Mouse (Mus musculus) forebrain, embryonic 10.5 days (tissue): ENCODE data around the gene Il23a. TPM values are rescaled to one million over a fixed set of nuclear protein-coding genes. Genes with fewer than 3 reads are reported as not detected.
"Not testable (repeated sequence)": the region's sequence is repeated elsewhere in the genome, so short reads cannot be mapped to it uniquely, and the experiment has no call there.

Source experiments
- DNase-seq: peaks from one replicate; pipeline ENCODE4 v3.0.0-alpha.2; 2017; ENCODE audit warnings: low spot score; ENCODE audit errors: extremely low spot score
- H3K27ac ChIP-seq: fragments of 300-500 bp; sonication (generic); 2 replicates; pipeline ENCODE4 v1.5.1; 2016; ENCODE audit warnings: mild to moderate bottlenecking
- H3K27me3 ChIP-seq: fragments of 300-500 bp; sonication (generic); 2 replicates; pipeline ENCODE4 v1.6.1; 2016; ENCODE audit warnings: mild to moderate bottlenecking; ENCODE audit not compliant: poor library complexity, severe bottlenecking
- H3K36me3 ChIP-seq: fragments of 300-500 bp; sonication (generic); replicated peaks from 2 replicates; pipeline ENCODE4 v1.6.1; 2016; ENCODE audit warnings: mild to moderate bottlenecking, moderate library complexity
- H3K4me1 ChIP-seq: fragments of 300-500 bp; sonication (generic); 2 replicates; pipeline ENCODE4 v1.6.1; 2016
- H3K4me3 ChIP-seq: fragments of 300-500 bp; sonication (generic); 2 replicates; pipeline ENCODE4 v1.5.1; 2016; ENCODE audit warnings: mild to moderate bottlenecking, moderate library complexity
- H3K9me3 ChIP-seq: fragments of 300-500 bp; sonication (generic); 2 replicates; pipeline ENCODE4 v1.6.1; 2016; ENCODE audit warnings: mild to moderate bottlenecking, moderate library complexity
- WGBS: fragments of 180-500 bp; shearing (Covaris S2); methylation state at CpG from one replicate; pipeline ENCODE4 v1.1.7; 2016; 5-methylcytosine and 5-hydroxymethylcytosine counted together
- polyA plus RNA-seq: library from polyadenylated mRNA; unstranded; fragments of >200 nt; fragmentation: Nextera tagmentation; extraction: Ambion mirVana; gene quantifications from 2 replicates; pipeline ENCODE4 v1.2.1, GENCODE M21; 2016

Il23a gene
- polyA plus RNA-seq: not detected in 2 replicates

DNA sequence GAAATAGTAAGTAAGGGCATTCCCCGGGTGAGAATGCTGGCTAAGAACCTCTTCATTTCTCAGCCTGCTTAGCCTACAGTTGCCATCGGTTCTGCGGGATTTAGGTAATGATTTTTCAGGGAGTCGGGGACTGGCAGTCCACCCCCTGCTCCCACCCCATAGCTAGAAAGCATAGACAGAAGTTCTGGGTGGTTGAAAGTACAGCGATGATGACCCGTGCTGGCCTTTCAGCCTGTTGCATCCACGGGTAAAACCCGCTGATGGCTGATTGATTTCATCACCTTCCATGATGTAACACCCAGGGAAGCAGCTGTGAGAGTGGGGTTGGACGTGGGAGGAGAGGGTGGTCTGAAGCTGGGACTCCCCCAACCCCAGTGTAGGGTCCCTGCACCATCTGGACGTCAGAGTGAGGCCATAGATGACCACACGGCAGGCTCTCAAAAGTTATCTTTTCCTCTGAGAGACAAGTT is at the start of gene Il23a:
Il23a (minus strand) TSS at position 51 of the 470 bp plus-strand sequence.
- no peak within 1 kb of the TSS for H3K27ac ChIP-seq
- no peaks in the 10 kb centered on the region for H3K9me3 ChIP-seq
- 87% methylated on average over 11 of the region's 11 CpGs for WGBS
- no peak for DNase-seq
- no peaks in the 10 kb centered on the region for H3K36me3 ChIP-seq
- H3K4me3 ChIP-seq: no peak within 1 kb of the TSS
- peaks cover 19% of the 10 kb centered on the region for H3K4me1 ChIP-seq
- no peaks in the 10 kb centered on the region for H3K27me3 ChIP-seq

GRCm38 (mm10) chr10:128347541-128347940 is 49.0 kb upstream of the Il23a start:
- no peak overlapping the region for H3K27ac ChIP-seq
- no peaks in the 10 kb centered on the region for H3K27me3 ChIP-seq
- DNase-seq: no peak
- no peaks in the 10 kb centered on the region for H3K9me3 ChIP-seq
- H3K4me1 ChIP-seq: peaks cover 8% of the 10 kb centered on the region
- H3K36me3 ChIP-seq: peaks cover 64% of the 10 kb centered on the region
- WGBS: 94% methylated on average over 8 of the region's 8 CpGs
- no peak overlapping the region for H3K4me3 ChIP-seq

DNA sequence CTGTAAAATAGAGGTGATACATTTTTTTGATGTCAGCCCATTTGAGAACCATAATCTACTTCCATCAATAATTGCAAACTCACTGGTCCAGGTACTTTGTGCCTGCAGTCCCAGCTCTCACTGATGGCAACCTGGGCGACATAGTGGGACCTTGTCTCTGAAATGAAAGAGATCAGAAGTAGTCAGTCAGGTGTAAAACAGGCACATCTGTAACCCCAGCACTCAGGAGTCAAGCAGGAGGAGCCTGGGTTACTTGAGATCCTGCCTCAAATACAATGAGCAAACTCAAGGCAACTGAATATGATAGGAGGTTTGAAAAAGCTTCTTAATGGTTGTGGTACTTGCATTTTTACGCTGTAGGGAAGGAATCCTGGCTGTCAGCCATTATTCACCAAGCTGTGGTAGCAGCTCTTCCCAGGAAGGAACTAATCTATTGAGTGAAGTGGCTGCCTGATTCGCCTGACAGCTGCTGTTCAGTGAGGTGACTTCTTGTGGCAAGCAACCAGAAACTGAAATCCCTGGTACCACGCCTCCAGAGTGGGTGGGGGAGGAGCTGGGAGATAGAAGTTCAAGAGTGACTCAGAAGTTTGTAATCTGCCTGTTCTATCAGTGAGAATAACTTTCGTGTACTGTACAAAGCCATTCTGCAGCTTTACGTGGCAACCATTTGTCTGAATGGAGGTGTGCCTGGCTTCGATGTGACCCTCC is 46.2 kb upstream of the Il23a start:
- WGBS: 82% methylated on average over 7 of the region's 7 CpGs
- DNase-seq: no peak
- no peak overlapping the region for H3K4me3 ChIP-seq
- no peaks in the 10 kb centered on the region for H3K27me3 ChIP-seq
- no peak overlapping the region for H3K27ac ChIP-seq
- no peaks in the 10 kb centered on the region for H3K9me3 ChIP-seq
- H3K36me3 ChIP-seq: peaks cover 57% of the 10 kb centered on the region
- H3K4me1 ChIP-seq: peaks cover 10% of the 10 kb centered on the region

DNA sequence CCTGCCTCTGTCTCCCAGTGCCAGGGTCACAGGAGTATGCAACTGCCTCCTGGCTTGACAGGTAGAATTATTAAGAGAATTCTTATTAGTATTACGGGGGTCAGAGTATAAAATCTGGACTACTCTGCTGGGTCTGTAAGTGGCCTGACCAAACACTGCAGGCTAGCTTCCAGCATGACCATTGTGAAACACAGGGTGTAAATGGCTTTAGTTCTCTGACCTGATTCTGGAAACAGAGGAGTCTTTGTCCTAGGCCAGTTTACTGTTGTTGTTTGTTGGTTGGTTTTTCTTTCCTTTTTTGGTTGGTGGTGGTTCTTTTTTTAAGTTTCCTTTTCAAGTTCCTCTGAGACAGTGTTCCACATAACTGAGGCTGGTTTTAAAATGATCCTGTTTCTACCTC is 44.9 kb upstream of the Il23a start:
- no peak for DNase-seq
- H3K27ac ChIP-seq: no peak overlapping the region
- no peaks in the 10 kb centered on the region for H3K27me3 ChIP-seq
- WGBS: 95% methylated on average over 1 of the region's 1 CpGs
- no peaks in the 10 kb centered on the region for H3K9me3 ChIP-seq
- H3K36me3 ChIP-seq: peaks cover 58% of the 10 kb centered on the region
- no peak overlapping the region for H3K4me3 ChIP-seq
- H3K4me1 ChIP-seq: peaks cover 23% of the 10 kb centered on the region

DNA sequence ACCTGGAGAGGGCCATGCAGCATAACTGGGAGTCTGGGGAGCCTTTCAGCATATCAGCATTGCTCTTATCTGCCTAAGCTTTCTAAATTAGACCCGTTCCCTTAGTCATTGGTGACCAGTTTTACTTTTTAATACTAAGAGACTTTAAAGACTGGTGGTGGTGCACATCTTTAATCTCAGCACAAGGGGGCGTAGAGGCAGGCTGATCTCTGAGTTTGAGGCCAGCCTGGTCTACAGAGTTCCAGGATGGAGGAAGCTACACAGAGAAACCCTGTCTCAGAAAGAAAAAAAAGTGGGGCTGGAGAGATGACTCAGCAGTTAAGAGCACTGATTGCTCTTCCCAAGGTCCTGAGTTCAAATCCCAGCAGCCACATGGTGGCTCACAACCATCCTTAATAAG is 41.7 kb upstream of the Il23a start:
- Histone ChIP-seq H3K4me1 (peaks cover 32% of the 10 kb centered on the region), H3K4me3 (peak overlapping the region; percentile 68; the same call in 1 of the 2 replicates), H3K27ac (no peak overlapping the region), H3K9me3 (no peaks in the 10 kb centered on the region), H3K36me3 (peaks cover 45% of the 10 kb centered on the region), H3K27me3 (no peaks in the 10 kb centered on the region)
- WGBS: 83% methylated on average over 2 of the region's 2 CpGs
- DNase-seq: no peak

DNA sequence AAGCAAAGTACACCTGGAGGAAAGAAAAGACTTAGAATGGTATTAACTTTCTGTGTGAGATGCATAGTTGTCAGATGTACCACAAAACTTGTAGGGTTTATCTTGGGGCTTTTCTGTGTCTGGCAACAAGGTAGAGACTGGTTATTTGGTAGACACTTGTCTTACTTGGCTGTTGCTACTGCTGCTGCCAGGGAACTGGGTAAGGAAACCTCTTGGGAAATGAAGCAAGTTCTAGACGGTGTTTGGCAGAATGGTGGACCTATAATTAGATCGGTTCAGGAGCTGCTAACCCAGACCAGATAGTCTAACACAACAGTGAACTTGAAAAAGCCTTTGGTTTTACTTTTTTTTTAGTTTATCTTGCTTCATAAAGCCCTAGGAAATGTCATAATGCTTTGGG is 40.4 kb upstream of the Il23a start:
- peaks cover 41% of the 10 kb centered on the region for H3K36me3 ChIP-seq
- DNase-seq: no peak
- H3K9me3 ChIP-seq: no peaks in the 10 kb centered on the region
- peaks cover 25% of the 10 kb centered on the region for H3K4me1 ChIP-seq
- peak overlapping the region; percentile 68 for H3K4me3 ChIP-seq
- no peaks in the 10 kb centered on the region for H3K27me3 ChIP-seq
- 88% methylated on average over 2 of the region's 2 CpGs for WGBS
- H3K27ac ChIP-seq: no peak overlapping the region

DNA sequence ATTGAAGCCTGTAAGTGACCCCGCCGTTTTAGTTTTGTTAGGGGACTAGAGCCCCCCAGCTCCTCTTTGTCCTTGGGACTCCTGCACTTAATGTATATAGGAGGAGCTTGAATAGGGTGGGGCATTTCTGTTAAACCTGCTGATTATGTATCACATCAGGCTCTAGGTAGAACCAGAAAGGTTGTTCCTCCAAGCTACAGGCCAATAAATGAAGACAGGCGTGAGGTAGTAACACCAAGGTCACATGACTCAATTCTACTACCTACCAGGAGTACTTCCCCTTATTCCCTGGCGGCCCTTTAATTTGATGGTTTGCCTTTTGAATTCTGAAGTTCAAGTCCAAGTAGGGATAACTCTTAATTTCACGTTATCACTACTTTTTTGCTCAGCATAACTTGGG is 39.9 kb upstream of the Il23a start:
- DNase-seq: no peak
- Histone ChIP-seq H3K27me3 (no peaks in the 10 kb centered on the region), H3K36me3 (peaks cover 37% of the 10 kb centered on the region), H3K27ac (peak overlapping the region; percentile 91), H3K4me1 (peaks cover 25% of the 10 kb centered on the region), H3K4me3 (peak overlapping the region; percentile 68), H3K9me3 (no peaks in the 10 kb centered on the region)
- 27% methylated on average over 5 of the region's 5 CpGs for WGBS

DNA sequence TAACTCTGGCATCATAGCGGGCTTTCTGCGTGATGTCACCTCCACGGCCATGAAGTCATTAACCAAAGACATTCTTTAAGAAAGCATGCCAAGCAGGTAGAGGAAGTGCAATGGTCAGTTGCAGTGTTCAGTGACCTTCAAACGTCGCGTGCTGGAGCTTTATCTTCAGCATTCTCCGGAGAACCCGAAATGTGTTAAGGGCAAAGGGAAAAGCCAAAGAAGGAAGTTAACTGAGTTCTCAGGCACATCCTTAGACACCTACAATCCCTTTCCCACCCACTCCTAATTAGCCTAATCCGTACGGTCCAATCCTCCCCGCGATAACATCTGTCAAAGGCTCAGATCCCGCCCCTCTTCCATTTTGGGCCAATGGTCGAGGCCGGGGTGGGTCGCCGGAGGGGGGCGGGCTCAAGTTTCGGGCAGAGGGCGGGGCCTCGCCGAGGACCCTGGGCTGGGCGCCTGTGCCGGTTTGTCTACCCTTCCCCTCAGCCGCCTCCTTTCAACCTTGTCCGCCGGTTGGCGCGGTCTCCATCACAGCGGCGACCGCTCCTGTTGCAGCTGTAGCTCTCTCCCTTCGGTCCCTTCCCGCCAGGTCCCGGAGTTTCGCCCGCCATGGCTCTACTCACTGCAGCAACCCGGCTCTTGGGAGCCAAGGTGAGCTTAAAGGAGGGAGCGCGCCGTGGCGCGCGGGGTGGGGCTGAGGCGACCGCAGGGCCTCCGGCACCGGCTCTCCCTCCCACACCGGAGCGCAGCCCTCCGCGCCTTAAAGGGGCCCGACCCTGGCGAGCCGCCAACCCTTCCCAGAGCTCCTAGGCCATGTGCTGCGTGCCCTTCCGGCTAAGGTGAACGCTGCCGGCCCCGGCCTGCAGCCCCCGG is 39.0 kb upstream of the Il23a start, which contains the start of gene Cs:
Cs (plus strand) TSS at position 429 of the 876 bp plus-strand sequence.
- peak within 1 kb of the TSS; percentile 91 for H3K27ac ChIP-seq
- peak; percentile 98 for DNase-seq
- WGBS: 2% methylated on average over 61 of the region's 61 CpGs
- peaks cover 28% of the 10 kb centered on the region for H3K36me3 ChIP-seq
- H3K27me3 ChIP-seq: no peaks in the 10 kb centered on the region
- no peaks in the 10 kb centered on the region for H3K9me3 ChIP-seq
- H3K4me3 ChIP-seq: peak within 1 kb of the TSS; percentile 68
- peaks cover 25% of the 10 kb centered on the region for H3K4me1 ChIP-seq

- Histone ChIP-seq H3K4me1 (peaks cover 25% of the 10 kb centered on the region), H3K27me3 (no peaks in the 10 kb centered on the region), H3K27ac (peak overlapping the region; percentile 91), H3K4me3 (peak overlapping the region; percentile 68), H3K36me3 (peaks cover 25% of the 10 kb centered on the region), H3K9me3 (no peaks in the 10 kb centered on the region)
- 88% methylated on average over 3 of the region's 3 CpGs for WGBS
- no peak for DNase-seq
Measured at GRCm38 (mm10) chr10:128336597-128336996, 38.0 kb upstream of the Il23a start.

GRCm38 (mm10) chr10:128336195-128336594 is 37.6 kb upstream of the Il23a start:
- no peaks in the 10 kb centered on the region for H3K27me3 ChIP-seq
- WGBS: 95% methylated on average over 3 of the region's 3 CpGs
- no peak overlapping the region for H3K4me3 ChIP-seq
- H3K27ac ChIP-seq: no peak overlapping the region
- no peak for DNase-seq
- peaks cover 25% of the 10 kb centered on the region for H3K4me1 ChIP-seq
- H3K9me3 ChIP-seq: no peaks in the 10 kb centered on the region
- peaks cover 21% of the 10 kb centered on the region for H3K36me3 ChIP-seq

DNA sequence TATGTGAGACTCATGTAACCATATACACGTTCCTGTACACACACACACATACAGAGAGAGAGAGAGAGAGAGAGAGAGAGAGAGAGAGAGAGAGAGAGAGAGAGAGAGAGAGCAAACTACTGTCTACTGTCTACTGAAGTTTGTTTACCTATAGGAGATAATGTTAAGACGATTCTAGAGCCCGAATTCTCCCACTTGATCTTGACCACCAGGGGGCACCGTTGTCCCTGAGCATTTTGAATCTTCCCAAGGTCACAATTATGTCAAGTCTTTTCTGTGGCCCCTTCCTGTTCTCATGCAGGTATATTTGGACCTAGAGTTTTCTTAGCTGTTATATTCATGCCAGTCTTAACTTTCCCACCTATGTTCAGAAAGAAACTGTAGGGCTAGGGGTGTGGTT is 37.0 kb upstream of the Il23a start:
- DNase-seq: peak; percentile 65
- WGBS: 6% methylated on average over 4 of the region's 4 CpGs
- Histone ChIP-seq H3K27me3 (no peaks in the 10 kb centered on the region), H3K36me3 (peaks cover 15% of the 10 kb centered on the region), H3K4me3 (no peak overlapping the region), H3K27ac (no peak overlapping the region), H3K9me3 (no peaks in the 10 kb centered on the region), H3K4me1 (peaks cover 25% of the 10 kb centered on the region)

DNA sequence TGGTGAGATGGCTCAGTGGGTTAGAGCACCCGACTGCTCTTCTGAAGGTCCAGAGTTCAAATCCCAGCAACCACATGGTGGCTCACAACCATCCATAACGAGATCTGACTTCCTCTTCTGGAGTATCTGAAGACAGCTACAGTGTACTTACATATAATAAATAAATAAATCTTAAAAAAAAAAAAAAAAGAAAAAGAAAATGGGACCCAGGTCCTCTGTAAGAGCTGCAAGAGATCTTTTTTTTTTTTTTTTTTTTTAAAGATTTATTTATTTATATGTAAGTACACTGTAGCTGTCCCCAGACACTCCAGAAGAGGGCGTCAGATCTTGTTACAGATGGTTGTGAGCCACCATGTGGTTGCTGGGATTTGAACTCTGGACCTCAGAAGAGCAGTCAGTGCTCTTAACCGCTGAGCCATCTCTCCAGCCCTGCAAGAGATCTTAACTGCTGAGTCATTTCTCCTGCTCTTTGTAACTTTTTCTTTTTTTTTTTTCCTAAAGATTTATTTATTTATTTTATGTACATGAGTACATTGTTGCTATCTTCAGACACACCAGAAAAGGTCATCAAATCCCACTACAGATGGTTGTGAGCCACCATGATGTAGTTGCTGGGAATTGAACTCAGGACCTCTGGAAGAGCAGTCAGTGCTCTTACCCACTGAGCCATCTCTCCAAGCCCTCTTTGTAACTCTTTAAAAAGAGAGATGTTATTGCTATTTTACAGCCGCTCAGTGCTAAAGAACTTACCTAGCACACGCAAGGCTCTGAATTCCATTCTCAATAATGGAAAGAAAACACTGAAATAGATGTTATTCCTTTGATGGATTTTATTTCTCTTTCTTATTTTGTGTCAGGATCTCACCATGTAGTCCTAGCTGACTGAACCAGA is 34.1 kb upstream of the Il23a start:
- DNase-seq, H3K27me3 ChIP-seq, H3K9me3 ChIP-seq, H3K4me3 ChIP-seq, H3K4me1 ChIP-seq, H3K27ac ChIP-seq: not testable (repeated sequence)
- 83% methylated on average over 6 of the region's 6 CpGs for WGBS
- H3K36me3 ChIP-seq: peaks cover 18% of the 10 kb centered on the region
